Mouse (Mus musculus) olfactory bulb, adult 2 months (tissue): Measurements from ENCODE around the gene Rab20.

Experiments used
- CTCF ChIP-seq: fragments of 200-500 bp; IDR thresholded peaks from 2 replicates; pipeline ENCODE4 v1.5.1; 2012; ENCODE audit warnings: low read depth, mild to moderate bottlenecking, low read length, moderate library complexity; ENCODE audit not compliant: insufficient read depth
- POLR2A ChIP-seq: fragments of 200-500 bp; IDR thresholded peaks from 2 replicates; pipeline ENCODE4 v1.6.1; 2012; ENCODE audit warnings: mild to moderate bottlenecking, low read depth, low read length, moderate library complexity; ENCODE audit not compliant: insufficient read depth

DNA sequence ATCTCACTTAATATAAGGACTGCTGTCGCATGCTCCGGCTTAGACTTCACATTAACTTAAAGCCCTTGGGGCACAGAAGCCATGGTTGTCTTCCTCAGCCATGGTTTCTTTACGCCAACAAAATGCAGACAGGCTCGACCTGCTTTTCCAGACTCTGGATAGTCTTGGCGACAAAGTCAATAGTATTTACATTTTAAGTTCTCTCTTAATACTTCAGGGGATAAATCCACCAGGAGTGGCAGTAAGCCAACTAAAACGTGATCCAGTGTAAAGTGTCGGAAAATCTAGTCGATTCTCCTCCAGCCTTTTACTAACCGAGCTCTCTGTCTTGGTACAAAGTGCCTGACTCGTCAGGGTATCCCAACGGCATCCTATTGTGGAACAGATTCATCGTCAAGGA lies 19.8 kb upstream of the Rab20 start:
- TF ChIP-seq POLR2A (no peak), CTCF (no peak)
